8 mouse cellular contexts compared by ENCODE assay signal in genomic region chr6:136468974-136469792, GRCm38 (mm10). TPM values are rescaled to one million over a fixed set of nuclear protein-coding genes. Genes with fewer than 3 reads are reported as not detected.
DNase-seq lines count a peak whose midpoint lies in the region; ATAC-seq and TF ChIP-seq lines count a peak whose summit lies in the region.

No protein-coding gene starts in this region.

- no peak for TF ChIP-seq CTCF in thymus, adult 2 months (IDR thresholded peaks at IDR 0.05; ENCODE audit: borderline replicate concordance, control insufficient read depth, extremely low read depth, insufficient read depth, low read length, poor library complexity)

- ATAC-seq in erythroblast, adult 5-6 weeks (replicated peaks; ENCODE audit: low FRiP score, poor library complexity, severe bottlenecking) = no peak
- ATAC-seq in hindbrain, embryonic 12.5 days (ENCODE audit: low FRiP score) = peak; percentile 1
- no peak for ATAC-seq in liver, embryonic 15.5 days (ENCODE audit: insufficient read depth)

- H3K4me2 ChIP-seq in hindbrain, embryonic 12.5 days (replicated peaks) = no peak overlapping the region
- H3K4me2 ChIP-seq in liver, embryonic 15.5 days = peak overlapping the region; percentile 56

- no peak overlapping the region for H3K9ac ChIP-seq in hindbrain, embryonic 12.5 days
- 0 out of 2 replicates have a peak overlapping the region, but pooled peaks have one; percentile 15 for H3K9ac ChIP-seq in liver, embryonic 15.5 days

- TF ChIP-seq POLR2A in thymus, adult 2 months (IDR thresholded peaks at IDR 0.05; ENCODE audit: control insufficient read depth, extremely low read depth, insufficient read depth, low read length, poor library complexity) = no peak

- WGBS in thymus, adult 2 months = 58% methylated on average over 12 of the region's 12 CpGs
- WGBS in hindbrain, embryonic 12.5 days = 16% methylated on average over 12 of the region's 12 CpGs
- WGBS in liver, embryonic 15.5 days (ENCODE audit: insufficient replicate concordance) = 28% methylated on average over 12 of the region's 12 CpGs

- peaks cover 1% of the 10 kb centered on the region for H3K27me3 ChIP-seq in erythroblast, embryonic 14.5 days (ENCODE audit: control insufficient read depth)
- no peaks in the 10 kb centered on the region for H3K27me3 ChIP-seq in thymus, adult 2 months (ENCODE audit: control insufficient read depth, insufficient read depth, low read length)
- H3K27me3 ChIP-seq in hindbrain, embryonic 12.5 days = no peaks in the 10 kb centered on the region
- no peaks in the 10 kb centered on the region for H3K27me3 ChIP-seq in liver, embryonic 15.5 days

- H3K4me1 ChIP-seq in erythroblast, embryonic 14.5 days (ENCODE audit: control insufficient read depth) = peaks cover 79% of the 10 kb centered on the region
- H3K4me1 ChIP-seq in thymus, adult 2 months (replicated peaks; ENCODE audit: control insufficient read depth, insufficient read depth, low read length) = peaks cover 49% of the 10 kb centered on the region
- H3K4me1 ChIP-seq in hindbrain, embryonic 12.5 days = peaks cover 28% of the 10 kb centered on the region
- peaks cover 97% of the 10 kb centered on the region for H3K4me1 ChIP-seq in liver, embryonic 15.5 days (replicated peaks)

- H3K9me3 ChIP-seq in erythroblast, embryonic 14.5 days (ENCODE audit: control insufficient read depth, low read length) = no peaks in the 10 kb centered on the region
- no peaks in the 10 kb centered on the region for H3K9me3 ChIP-seq in hindbrain, embryonic 12.5 days (replicated peaks)
- no peaks in the 10 kb centered on the region for H3K9me3 ChIP-seq in liver, embryonic 15.5 days (replicated peaks)

- H3K36me3 ChIP-seq in erythroblast, embryonic 14.5 days (ENCODE audit: control insufficient read depth) = no peaks in the 10 kb centered on the region
- no peaks in the 10 kb centered on the region for H3K36me3 ChIP-seq in thymus, adult 2 months (ENCODE audit: control insufficient read depth, insufficient read depth, low read length)
- H3K36me3 ChIP-seq in hindbrain, embryonic 12.5 days = no peaks in the 10 kb centered on the region
- no peaks in the 10 kb centered on the region for H3K36me3 ChIP-seq in liver, embryonic 15.5 days (replicated peaks)

- H3K27ac ChIP-seq in thymus, adult 2 months (ENCODE audit: control insufficient read depth, insufficient read depth, low read length) = peak overlapping the region; percentile 84
- peak overlapping the region; percentile 97 for H3K27ac ChIP-seq in hindbrain, embryonic 12.5 days
- peak overlapping the region; percentile 93 for H3K27ac ChIP-seq in liver, embryonic 15.5 days (replicated peaks)

- H3K4me3 ChIP-seq in erythroblast, embryonic 14.5 days (replicated peaks) = peak overlapping the region; percentile 53
- H3K4me3 ChIP-seq in thymus, adult 2 months (ENCODE audit: control insufficient read depth, insufficient read depth, low read length) = no peak overlapping the region
- no peak overlapping the region for H3K4me3 ChIP-seq in hindbrain, embryonic 12.5 days
- H3K4me3 ChIP-seq in liver, embryonic 15.5 days (replicated peaks) = peak overlapping the region; percentile 27

- DNase-seq in thymus, adult 2 months = no peak
- no peak for DNase-seq in thymus, postnatal 10 days (ENCODE audit: low spot score in 2 of 2)
- DNase-seq in c-Kit-positive CD71-positive TER-119-positive erythroid progenitor cells, embryonic 14.5 days (ENCODE audit: low spot score) = no peak
- no peak for DNase-seq in frontal cortex, postnatal 14 days (ENCODE audit: low spot score in 2 of 2)

RNA-seq across cellular contexts. Expression of gene Atf7ip, which starts 36.8 kb away (rescaled TPM):
- 3.8 and 4.7 TPM in 2 replicates for polyA plus RNA-seq in erythroblast, embryonic 14.5 days (2012)
- total RNA-seq in erythroblast, adult 5-6 weeks (2015; ENCODE audit: low replicate concordance) = 153 and 185 TPM in 2 replicates
- 205 and 233 TPM in 2 replicates for total RNA-seq in erythroblast, adult 5-6 weeks (2017; ENCODE audit: low replicate concordance)
- 65.1 and 79.5 TPM in 2 replicates for polyA plus RNA-seq in thymus, adult 2 months (2012; rRNA removed)
- polyA plus RNA-seq in hindbrain, embryonic 12.5 days (2016; fragmentation: Nextera tagmentation; extraction: Ambion mirVana) = 63.8 and 77.2 TPM in 2 replicates
- 14.6 and 17.7 TPM in 2 replicates for polyA plus RNA-seq in liver, embryonic 15.5 days (2015; fragmentation: Nextera tagmentation; extraction: Ambion mirVana)

RNA-seq across cellular contexts. Expression of gene E330021D16Rik, which starts 53.8 kb away (rescaled TPM):
- polyA plus RNA-seq in erythroblast, embryonic 14.5 days (2012) = not detected in 2 replicates
- not detected in 2 replicates for total RNA-seq in erythroblast, adult 5-6 weeks (2015; ENCODE audit: low replicate concordance)
- total RNA-seq in erythroblast, adult 5-6 weeks (2017; ENCODE audit: low replicate concordance) = not detected in 2 replicates
- polyA plus RNA-seq in thymus, adult 2 months (2012; rRNA removed) = 0.12 and 0.14 TPM in 2 replicates
- polyA plus RNA-seq in hindbrain, embryonic 12.5 days (2016; fragmentation: Nextera tagmentation; extraction: Ambion mirVana) = not detected in 2 replicates
- polyA plus RNA-seq in liver, embryonic 15.5 days (2015; fragmentation: Nextera tagmentation; extraction: Ambion mirVana) = 0.38 and 0.48 TPM in 2 replicates

Comparison
In these comparisons a context has a peak if more than half of its experiments do, and no peak if none do; other contexts are left out.
1. H3K4me3 ChIP-seq: peak in erythroblast, embryonic 14.5 days (single experiment) and liver, embryonic 15.5 days (single experiment); none in thymus, adult 2 months (single experiment) and hindbrain, embryonic 12.5 days (single experiment).
2. Peak in every context shown above with its lines, with median percentiles within 50 percentile points of each other: H3K27ac ChIP-seq.